Mouse (Mus musculus) neural tube, embryonic 11.5 days (tissue): ENCODE results near the gene Slc44a3. TPM values are rescaled to one million over a fixed set of nuclear protein-coding genes. Genes with fewer than 3 reads are reported as not detected.

Source experiments
- ATAC-seq: fragments of 200-750 bp; cut with Nextera tagmentation; 2 replicates; pipeline ENCODE4 v1.8.0; 2017; ENCODE audit warnings: moderate number of reproducible peaks, mild to moderate bottlenecking, moderate TSS enrichment, moderate library complexity; ENCODE audit not compliant: insufficient read depth, low FRiP score, low TSS enrichment
- DNase-seq: peaks from one replicate; pipeline ENCODE4 v3.0.0-alpha.2; 2015; ENCODE audit warnings: low spot score
- H3K27ac ChIP-seq: fragments of 300-500 bp; sonication (generic); 2 replicates; pipeline ENCODE4 v1.5.1; 2014; ENCODE audit warnings: low read depth, mild to moderate bottlenecking, low read length
- H3K27me3 ChIP-seq: fragments of 300-500 bp; sonication (generic); 2 replicates; pipeline ENCODE4 v1.6.1; 2014; ENCODE audit warnings: mild to moderate bottlenecking, low read length, mixed read lengths; ENCODE audit not compliant: control insufficient read depth, insufficient read depth
- H3K36me3 ChIP-seq: fragments of 300-500 bp; sonication (generic); 2 replicates; pipeline ENCODE4 v1.6.1; 2014; ENCODE audit warnings: mild to moderate bottlenecking, low read length, moderate library complexity, mixed read lengths; ENCODE audit not compliant: control insufficient read depth, insufficient read depth
- H3K4me1 ChIP-seq: fragments of 300-500 bp; sonication (generic); 2 replicates; pipeline ENCODE4 v1.6.1; 2014; ENCODE audit warnings: low read length, mixed read lengths; ENCODE audit not compliant: control insufficient read depth, insufficient read depth
- H3K4me2 ChIP-seq: fragments of 300-500 bp; sonication (generic); 2 replicates; pipeline ENCODE4 v1.6.1; 2014; ENCODE audit warnings: low read depth, mild to moderate bottlenecking, moderate library complexity
- H3K4me3 ChIP-seq: fragments of 300-500 bp; sonication (generic); 2 replicates; pipeline ENCODE4 v1.5.1; 2014; ENCODE audit warnings: low read depth, low read length
- H3K9ac ChIP-seq: fragments of 300-500 bp; sonication (generic); 2 replicates; pipeline ENCODE4 v1.6.1; 2014; ENCODE audit warnings: mild to moderate bottlenecking, low read length
- H3K9me3 ChIP-seq: fragments of 300-500 bp; sonication (generic); 2 replicates; pipeline ENCODE4 v1.6.1; 2016; ENCODE audit warnings: low read length; ENCODE audit not compliant: control insufficient read depth
- WGBS: fragments of 180-500 bp; shearing (Covaris S2); extraction: QIAGEN DNeasy Blood & Tissue Kit; methylation state at CpG from one replicate; pipeline ENCODE4 v1.1.7; 2014; 5-methylcytosine and 5-hydroxymethylcytosine counted together
- polyA plus RNA-seq: library from polyadenylated mRNA; unstranded; fragments of >200 nt; fragmentation: Nextera tagmentation; extraction: Ambion mirVana; gene quantifications from 2 replicates; pipeline ENCODE4 v1.2.1, GENCODE M21; 2014

The Slc44a3 gene
- polyA plus RNA-seq, 1 experiment from 2014 or later: 0.31 TPM

GRCm38 (mm10) chr3:121500734-121501133, 31.5 kb downstream of the Slc44a3 start:
- Histone ChIP-seq H3K36me3 (no peaks in the 10 kb centered on the region), H3K27ac (no peak overlapping the region), H3K9ac (no peak overlapping the region), H3K4me3 (no peak overlapping the region), H3K9me3 (no peaks in the 10 kb centered on the region), H3K4me2 (no peak overlapping the region), H3K4me1 (no peaks in the 10 kb centered on the region), H3K27me3 (no peaks in the 10 kb centered on the region)
- ATAC-seq (no peak), DNase-seq (no peak)
- 94% methylated on average over 5 of the region's 5 CpGs for WGBS

- ATAC-seq: no peak
- no peaks in the 10 kb centered on the region for H3K9me3 ChIP-seq
- H3K4me3 ChIP-seq: no peak overlapping the region
- peak; percentile 63 for DNase-seq
- no peak overlapping the region for H3K4me2 ChIP-seq
- WGBS: 60% methylated on average over 10 of the region's 10 CpGs
- no peak overlapping the region for H3K9ac ChIP-seq
- H3K36me3 ChIP-seq: no peaks in the 10 kb centered on the region
- no peak overlapping the region for H3K27ac ChIP-seq
- no peaks in the 10 kb centered on the region for H3K4me1 ChIP-seq
- H3K27me3 ChIP-seq: no peaks in the 10 kb centered on the region
Observed at GRCm38 (mm10) chr3:121500225-121500624, 32.0 kb downstream of the Slc44a3 start.

GRCm38 (mm10) chr3:121493997-121494421, 38.2 kb downstream of the Slc44a3 start:
- no peak for DNase-seq

GRCm38 (mm10) chr3:121492026-121492425, 40.2 kb downstream of the Slc44a3 start:
- DNase-seq (no peak), ATAC-seq (no peak)
- H3K27ac ChIP-seq: no peak overlapping the region
- no peak overlapping the region for H3K4me3 ChIP-seq
- no peaks in the 10 kb centered on the region for H3K36me3 ChIP-seq
- H3K9me3 ChIP-seq: no peaks in the 10 kb centered on the region
- no peak overlapping the region for H3K4me2 ChIP-seq
- 47% methylated on average over 5 of the region's 5 CpGs for WGBS
- peaks cover 3% of the 10 kb centered on the region; the same call in 1 of the 2 replicates for H3K4me1 ChIP-seq
- H3K9ac ChIP-seq: no peak overlapping the region
- H3K27me3 ChIP-seq: no peaks in the 10 kb centered on the region

More at GRCm38 (mm10) chr3:121493997-121494421, 38.2 kb downstream of the Slc44a3 start:
- Histone ChIP-seq H3K9ac (no peak overlapping the region), H3K4me1 (peaks cover 3% of the 10 kb centered on the region; the same call in 1 of the 2 replicates), H3K9me3 (no peaks in the 10 kb centered on the region), H3K36me3 (no peaks in the 10 kb centered on the region), H3K4me3 (no peak overlapping the region), H3K27me3 (no peaks in the 10 kb centered on the region), H3K4me2 (no peak overlapping the region), H3K27ac (no peak overlapping the region)
- ATAC-seq: no peak
- 84% methylated on average over 7 of the region's 7 CpGs for WGBS

GRCm38 (mm10) chr3:121490941-121491340, 41.3 kb downstream of the Slc44a3 start:
- WGBS: 44% methylated on average over 5 of the region's 5 CpGs
- Histone ChIP-seq H3K27me3 (no peaks in the 10 kb centered on the region), H3K4me3 (no peak overlapping the region), H3K9me3 (no peaks in the 10 kb centered on the region), H3K36me3 (no peaks in the 10 kb centered on the region), H3K27ac (no peak overlapping the region), H3K9ac (no peak overlapping the region), H3K4me1 (peaks cover 3% of the 10 kb centered on the region; the same call in 1 of the 2 replicates), H3K4me2 (no peak overlapping the region)
- DNase-seq (no peak), ATAC-seq (no peak)

GRCm38 (mm10) chr3:121489462-121490118, 42.6 kb downstream of the Slc44a3 start:
- no peak overlapping the region for H3K4me3 ChIP-seq
- H3K36me3 ChIP-seq: no peaks in the 10 kb centered on the region
- no peak overlapping the region for H3K4me2 ChIP-seq
- ATAC-seq: no peak
- no peak overlapping the region for H3K27ac ChIP-seq
- no peaks in the 10 kb centered on the region for H3K9me3 ChIP-seq
- no peak overlapping the region for H3K9ac ChIP-seq
- 69% methylated on average over 12 of the region's 12 CpGs for WGBS
- peaks cover 3% of the 10 kb centered on the region; the same call in 1 of the 2 replicates for H3K4me1 ChIP-seq
- H3K27me3 ChIP-seq: no peaks in the 10 kb centered on the region
- DNase-seq: no peak

GRCm38 (mm10) chr3:121485201-121485600, 47.0 kb downstream of the Slc44a3 start:
- Histone ChIP-seq H3K9me3 (no peaks in the 10 kb centered on the region), H3K9ac (no peak overlapping the region), H3K36me3 (no peaks in the 10 kb centered on the region), H3K27me3 (no peaks in the 10 kb centered on the region), H3K27ac (no peak overlapping the region), H3K4me1 (peaks cover 7% of the 10 kb centered on the region; the same call in 1 of the 2 replicates), H3K4me2 (no peak overlapping the region), H3K4me3 (no peak overlapping the region)
- no peak for DNase-seq
- WGBS: 74% methylated on average over 2 of the region's 2 CpGs
- no peak for ATAC-seq

GRCm38 (mm10) chr3:121483266-121484161, 48.7 kb downstream of the Slc44a3 start:
- ATAC-seq (peak; percentile 70), DNase-seq (peak; percentile 54)
- peaks cover 7% of the 10 kb centered on the region; the same call in 1 of the 2 replicates for H3K4me1 ChIP-seq
- peak overlapping the region; percentile 30; the same call in 1 of the 2 replicates for H3K27ac ChIP-seq
- H3K4me2 ChIP-seq: no peak overlapping the region
- H3K27me3 ChIP-seq: no peaks in the 10 kb centered on the region
- H3K4me3 ChIP-seq: no peak overlapping the region
- no peaks in the 10 kb centered on the region for H3K9me3 ChIP-seq
- whole genome bisulfite sequencing: 35% methylated on average over 25 of the region's 25 CpGs
- H3K36me3 ChIP-seq: no peaks in the 10 kb centered on the region
- no peak overlapping the region for H3K9ac ChIP-seq
